Mouse (Mus musculus) cerebellum, adult 11 months (tissue): ENCODE data around the gene Osgin1.

Experiments used
- DNase-seq: peaks from one replicate; pipeline ENCODE4 v3.0.0; 2022

The Osgin1 gene

GRCm38 (mm10) chr8:119424199-119424733, 9.7 kb upstream of the Osgin1 start:
- no peak for DNase-seq

- DNase-seq: no peak
Measured at GRCm38 (mm10) chr8:119424740-119425139, 9.2 kb upstream of the Osgin1 start.

GRCm38 (mm10) chr8:119425533-119425932, 8.4 kb upstream of the Osgin1 start:
- no peak for DNase-seq

GRCm38 (mm10) chr8:119426069-119426735, 7.7 kb upstream of the Osgin1 start:
- no peak for DNase-seq

- DNase-seq: no peak
Measured at GRCm38 (mm10) chr8:119427634-119428349, 6.1 kb upstream of the Osgin1 start.

- DNase-seq: no peak
Measured at GRCm38 (mm10) chr8:119428350-119428740, 5.6 kb upstream of the Osgin1 start.

- DNase-seq: no peak
Measured at GRCm38 (mm10) chr8:119428766-119429327, 5.1 kb upstream of the Osgin1 start.

GRCm38 (mm10) chr8:119429552-119429951, 4.4 kb upstream of the Osgin1 start:
- DNase-seq: no peak

GRCm38 (mm10) chr8:119430250-119430649, 3.7 kb upstream of the Osgin1 start:
- no peak for DNase-seq

GRCm38 (mm10) chr8:119430690-119431089, 3.2 kb upstream of the Osgin1 start:
- DNase-seq: no peak

GRCm38 (mm10) chr8:119432372-119432771, 1.6 kb upstream of the Osgin1 start:
- DNase-seq: no peak

- DNase-seq: no peak
Measured at GRCm38 (mm10) chr8:119434569-119434968, 645 bp downstream of the Osgin1 start.

- no peak for DNase-seq
Measured at GRCm38 (mm10) chr8:119435527-119435926, 1.6 kb downstream of the Osgin1 start.

- DNase-seq: no peak
Measured at GRCm38 (mm10) chr8:119436331-119436730, 2.4 kb downstream of the Osgin1 start.

GRCm38 (mm10) chr8:119436933-119437332, 3.0 kb downstream of the Osgin1 start:
- no peak for DNase-seq

GRCm38 (mm10) chr8:119437506-119437905, 3.6 kb downstream of the Osgin1 start:
- no peak for DNase-seq

GRCm38 (mm10) chr8:119438876-119439275, 5.0 kb downstream of the Osgin1 start:
- DNase-seq: no peak

GRCm38 (mm10) chr8:119439424-119439823, 5.5 kb downstream of the Osgin1 start:
- DNase-seq: no peak

- DNase-seq: no peak
Measured at GRCm38 (mm10) chr8:119439893-119440249, 5.9 kb downstream of the Osgin1 start.

- DNase-seq: peak; percentile 38
Measured at GRCm38 (mm10) chr8:119440250-119440951, 6.5 kb downstream of the Osgin1 start.

- no peak for DNase-seq
Measured at GRCm38 (mm10) chr8:119440952-119441270, 7.0 kb downstream of the Osgin1 start.

GRCm38 (mm10) chr8:119442013-119442412, 8.1 kb downstream of the Osgin1 start:
- no peak for DNase-seq

- no peak for DNase-seq
Measured at GRCm38 (mm10) chr8:119442970-119443369, 9.0 kb downstream of the Osgin1 start.
